Mouse (Mus musculus) stomach, postnatal 0 days (tissue): Measurements from ENCODE around the gene Coro1b.
"Not testable (repeated sequence)": the region's sequence is repeated elsewhere in the genome, so short reads cannot be mapped to it uniquely, and the experiment has no call there.

Experiments
- CTCF ChIP-seq: IDR thresholded peaks from 2 replicates; pipeline ENCODE4 v1.5.1; 2016; ENCODE audit warnings: antibody characterized with exemption, low read depth, mild to moderate bottlenecking, moderate library complexity
- EP300 ChIP-seq: optimal IDR thresholded peaks from 2 replicates; pipeline ENCODE3; 2016; ENCODE audit warnings: antibody characterized with exemption

GRCm38 (mm10) chr19:4135229-4135962, 13.0 kb upstream of the Coro1b start:
- not testable (repeated sequence) for TF ChIP-seq CTCF, EP300
